Mouse (Mus musculus) urinary bladder, adult 2 months (tissue): ENCODE results near the gene Midn. TPM values are rescaled to one million over a fixed set of nuclear protein-coding genes. Genes with fewer than 3 reads are reported as not detected.

Experiments
- DNase-seq: peaks from one replicate; pipeline ENCODE4 v3.0.0; 2022; ENCODE audit warnings: low spot score
- polyA plus RNA-seq: library from polyadenylated mRNA; depleted of rRNA; stranded (reverse); fragments of >200 nt; gene quantifications from 2 replicates; pipeline ENCODE4 v1.2.3, GENCODE M21; 2012

Gene Midn
- polyA plus RNA-seq, 1 experiment = 21.2 TPM

- DNase-seq = no peak
These were observed 4.4 kb upstream of the Midn start for GRCm38 (mm10) chr10:80143664-80144063.

- no peak for DNase-seq
These were observed 3.9 kb upstream of the Midn start for GRCm38 (mm10) chr10:80144159-80144558.

- DNase-seq = peak; percentile 61
These were observed 2.9 kb upstream of the Midn start for GRCm38 (mm10) chr10:80144864-80145838.

GRCm38 (mm10) chr10:80145896-80146295, 2.2 kb upstream of the Midn start:
- no peak for DNase-seq

GRCm38 (mm10) chr10:80146568-80147011, 1.5 kb upstream of the Midn start:
- no peak for DNase-seq

- no peak for DNase-seq
These were observed 840 bp upstream of the Midn start for GRCm38 (mm10) chr10:80147146-80147718.

- peak; percentile 96 for DNase-seq
These were observed 678 bp downstream of the Midn start for GRCm38 (mm10) chr10:80148610-80149290.

GRCm38 (mm10) chr10:80149291-80150225, 1.5 kb downstream of the Midn start:
- peak; percentile 88 for DNase-seq

GRCm38 (mm10) chr10:80150226-80151210, 2.4 kb downstream of the Midn start:
- DNase-seq = peak; percentile 68

GRCm38 (mm10) chr10:80151211-80152034, 3.4 kb downstream of the Midn start:
- DNase-seq = peak; percentile 58

GRCm38 (mm10) chr10:80152071-80152872, 4.2 kb downstream of the Midn start:
- no peak for DNase-seq

- no peak for DNase-seq
These were observed 4.8 kb downstream of the Midn start for GRCm38 (mm10) chr10:80152873-80153260.

- no peak for DNase-seq
These were observed 5.6 kb downstream of the Midn start for GRCm38 (mm10) chr10:80153713-80154112.

GRCm38 (mm10) chr10:80154384-80154783, 6.3 kb downstream of the Midn start:
- DNase-seq = no peak

GRCm38 (mm10) chr10:80155277-80155676, 7.2 kb downstream of the Midn start:
- no peak for DNase-seq

GRCm38 (mm10) chr10:80156002-80156751, 8.1 kb downstream of the Midn start:
- no peak for DNase-seq

GRCm38 (mm10) chr10:80156752-80157053, 8.6 kb downstream of the Midn start:
- no peak for DNase-seq
